Mouse (Mus musculus) lung, postnatal 25 days (tissue): Measurements from ENCODE around the gene Sys1.

Experiments used
- DNase-seq: peaks from one replicate; pipeline ENCODE4 v3.0.0; 2022; ENCODE audit warnings: low spot score

Sys1 gene

DNA sequence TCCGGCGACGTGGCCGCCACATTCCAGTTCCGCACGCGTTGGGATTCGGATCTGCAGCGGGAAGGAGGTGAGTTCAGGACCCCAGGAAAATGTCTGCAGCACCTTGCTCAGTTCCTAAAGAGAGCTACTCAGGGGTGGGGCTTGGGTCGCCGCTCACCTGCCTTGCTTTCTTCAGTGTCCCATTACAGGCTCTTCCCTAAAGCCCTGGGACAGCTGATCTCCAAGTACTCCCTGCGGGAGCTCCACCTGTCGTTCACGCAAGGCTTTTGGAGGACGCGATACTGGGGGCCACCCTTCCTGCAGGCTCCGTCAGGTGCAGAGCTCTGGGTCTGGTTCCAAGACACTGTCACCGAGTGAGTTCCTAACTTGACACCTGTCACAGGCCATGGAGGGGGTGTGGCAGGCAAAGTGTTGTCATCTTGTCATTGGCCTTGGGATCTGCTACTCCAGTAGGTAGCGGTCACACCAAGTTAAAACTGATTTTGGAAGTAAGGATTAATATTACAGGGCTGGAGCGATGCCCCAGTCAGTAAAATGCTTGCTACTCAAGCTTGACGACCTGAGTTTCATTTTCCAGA is 41.0 kb downstream of the Sys1 start:
- no peak for DNase-seq

DNA sequence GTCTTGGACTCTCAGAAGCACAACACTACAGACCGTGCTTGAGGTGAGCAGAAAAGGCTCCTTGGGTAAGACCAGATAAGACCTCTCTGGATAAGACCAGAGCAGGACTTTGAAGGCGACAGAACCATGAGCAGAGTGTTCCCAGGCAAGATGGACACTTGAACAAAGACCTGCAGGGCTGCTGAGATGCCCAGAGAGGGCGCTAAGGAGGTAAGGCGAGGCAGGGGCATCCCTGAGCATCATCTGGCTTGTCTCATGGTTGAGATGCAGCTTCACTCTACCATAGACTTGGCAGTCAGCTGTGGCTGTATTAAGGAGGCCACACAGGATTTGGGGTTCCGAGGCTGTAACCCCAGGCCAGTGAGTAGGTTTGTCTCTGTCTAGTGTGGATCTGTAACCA is 42.6 kb downstream of the Sys1 start:
- DNase-seq = no peak

DNA sequence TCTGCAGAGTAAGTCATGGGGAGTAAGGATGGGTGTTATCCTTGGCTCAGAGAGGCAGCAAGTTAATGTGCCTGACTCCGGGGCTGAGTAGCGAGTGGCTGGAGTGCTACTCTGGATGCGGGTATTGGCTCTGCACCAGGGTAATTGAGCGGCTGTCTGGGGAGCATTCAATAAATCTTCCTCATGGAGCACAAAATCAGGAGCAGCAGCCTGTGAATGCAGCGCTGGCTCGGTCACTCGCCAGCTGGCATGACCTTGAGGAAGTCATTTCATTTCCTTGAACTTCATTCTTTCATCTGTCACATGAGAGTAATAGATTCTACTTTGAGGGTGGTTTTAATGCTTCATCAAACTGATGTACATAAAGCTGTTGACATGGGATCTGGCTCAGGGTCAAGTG is 43.7 kb downstream of the Sys1 start:
- no peak for DNase-seq

DNA sequence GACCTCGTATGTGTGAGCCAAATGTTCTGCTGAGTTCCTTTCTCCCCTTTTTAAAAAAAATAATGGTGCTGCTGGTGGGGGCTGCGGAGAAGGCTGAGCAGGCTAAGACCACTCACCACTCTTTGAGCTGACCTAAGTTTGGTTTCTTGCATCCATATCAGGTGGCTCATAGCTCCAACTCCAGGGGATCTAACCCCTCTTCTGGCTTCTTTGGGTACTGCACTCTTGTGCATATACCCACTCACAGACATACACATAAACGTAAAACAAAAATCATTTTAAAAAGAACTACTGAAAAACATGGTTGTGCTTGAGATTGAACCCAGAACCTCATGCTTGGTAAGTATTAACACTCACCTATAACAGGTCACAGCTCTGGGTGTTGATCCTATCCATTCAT is 48.2 kb downstream of the Sys1 start:
- no peak for DNase-seq

DNA sequence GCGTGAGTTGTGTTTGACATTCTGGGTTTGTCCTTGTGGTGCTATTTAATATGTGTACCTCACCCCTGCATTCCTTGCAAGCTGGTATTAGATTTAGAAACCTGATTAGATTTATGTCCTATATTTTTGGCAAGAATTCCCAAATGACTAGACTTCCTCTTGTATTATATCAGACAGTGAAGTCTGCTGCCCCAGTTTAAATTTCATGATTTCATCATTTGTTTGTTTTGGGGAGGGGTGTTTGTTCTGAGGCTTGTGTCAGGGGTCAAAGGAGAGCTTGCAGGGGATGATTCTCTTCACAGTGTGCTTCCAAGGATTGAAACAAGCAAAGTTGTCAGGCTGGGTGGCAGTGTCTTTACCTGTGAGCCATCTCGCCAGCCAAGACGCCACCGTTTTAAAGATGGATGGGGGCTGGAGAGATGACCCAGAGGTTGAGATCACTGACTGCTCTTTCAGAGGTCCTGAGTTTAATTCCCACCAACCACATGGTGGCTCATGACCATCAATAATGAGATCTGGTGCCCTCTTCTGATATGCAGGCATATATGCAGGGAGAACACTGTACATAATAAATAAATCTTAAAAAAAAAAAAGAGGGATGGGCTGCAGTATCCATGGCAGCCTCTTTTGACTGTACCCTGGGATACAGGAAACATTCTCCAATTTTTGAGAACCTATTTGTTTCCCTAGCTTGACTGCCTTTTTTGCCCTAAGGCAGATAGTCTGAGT is 49.0 kb downstream of the Sys1 start:
- DNase-seq = no peak

DNA sequence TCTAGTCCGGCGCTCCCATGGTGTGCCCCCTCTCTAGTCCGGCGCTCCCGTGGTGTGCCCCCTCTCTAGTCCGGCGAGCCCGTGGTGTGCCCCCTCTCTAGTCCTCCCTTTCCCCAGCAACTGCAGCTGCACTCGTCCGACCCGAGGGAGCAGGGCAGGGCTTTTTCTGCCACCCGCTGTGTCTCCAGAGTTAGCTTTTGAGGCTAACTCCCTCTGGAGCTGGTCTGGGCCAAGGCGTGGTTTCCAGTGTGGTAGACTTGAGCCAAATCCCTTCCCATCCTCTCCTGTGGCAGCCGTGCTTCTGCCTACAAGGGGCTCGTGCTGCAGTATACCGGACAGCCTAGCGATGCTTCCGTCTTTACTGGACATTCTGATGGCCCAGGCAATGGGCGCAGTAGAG is 51.0 kb downstream of the Sys1 start:
- no peak for DNase-seq

DNA sequence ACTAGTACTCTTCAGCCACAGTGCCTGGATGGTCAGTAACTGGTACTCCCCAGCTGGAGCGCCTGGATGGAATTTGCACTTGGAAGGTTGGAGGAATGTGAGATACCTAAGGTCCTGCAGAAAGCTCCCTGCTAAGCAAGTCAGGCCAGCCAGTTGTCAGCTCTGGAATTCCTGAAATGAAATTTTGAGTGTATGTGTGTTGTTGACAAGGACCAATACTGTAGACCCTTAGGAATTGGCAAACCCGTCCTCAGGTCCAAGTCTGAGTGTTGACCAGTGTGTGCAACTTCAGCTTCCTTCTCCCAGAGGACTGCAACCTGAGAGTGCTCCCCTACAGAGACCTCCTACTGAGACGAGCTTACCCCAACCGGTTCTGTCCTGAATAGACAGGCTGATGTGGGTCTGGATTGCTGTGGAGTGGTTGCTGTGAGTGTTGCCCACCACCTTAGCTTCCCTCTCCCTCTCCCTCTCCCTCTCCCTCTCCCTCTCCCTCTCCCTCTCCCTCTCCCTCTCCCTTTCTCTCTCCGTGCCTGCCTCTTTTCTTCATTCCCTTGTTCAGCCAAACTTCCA is 53.9 kb downstream of the Sys1 start:
- DNase-seq = peak; percentile 50

DNA sequence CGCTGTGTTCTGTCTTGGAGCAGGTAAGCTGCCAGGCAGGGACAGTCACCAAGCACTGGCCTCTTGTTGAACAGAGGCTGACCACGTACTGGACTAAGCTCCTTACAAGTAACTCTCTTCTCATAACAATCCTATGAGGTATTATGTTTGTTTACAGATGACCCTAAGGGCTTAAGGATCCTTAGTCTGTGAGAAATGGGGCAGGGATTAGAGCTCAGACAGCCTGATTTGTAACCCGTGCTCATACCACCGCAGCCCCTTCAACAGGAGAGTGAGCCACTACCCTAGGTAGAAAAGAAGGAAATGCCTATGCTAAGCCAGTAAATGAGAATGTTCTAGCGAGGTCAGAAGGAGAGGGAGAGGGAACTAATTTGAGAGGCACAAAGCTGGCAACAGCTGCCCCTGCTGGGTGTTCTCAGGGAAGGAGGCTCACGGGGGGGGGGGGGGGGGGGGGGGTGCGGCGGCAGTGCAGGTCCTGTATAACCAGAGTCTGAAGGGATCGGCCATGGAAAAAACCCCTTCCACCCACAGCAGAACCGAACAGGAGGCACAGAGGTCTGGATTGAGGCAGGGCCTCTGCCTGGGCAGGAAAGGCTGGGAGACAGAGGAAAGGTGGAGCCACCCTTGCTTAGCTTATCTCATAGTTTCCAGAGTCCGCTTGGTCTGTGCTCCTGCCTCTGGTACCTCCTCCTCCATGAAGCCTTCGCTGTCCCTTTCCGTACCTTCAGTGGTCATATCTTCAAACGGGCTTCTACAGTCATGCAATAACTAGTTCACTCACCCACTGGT is 55.6 kb downstream of the Sys1 start:
- peak; percentile 57 for DNase-seq

DNA sequence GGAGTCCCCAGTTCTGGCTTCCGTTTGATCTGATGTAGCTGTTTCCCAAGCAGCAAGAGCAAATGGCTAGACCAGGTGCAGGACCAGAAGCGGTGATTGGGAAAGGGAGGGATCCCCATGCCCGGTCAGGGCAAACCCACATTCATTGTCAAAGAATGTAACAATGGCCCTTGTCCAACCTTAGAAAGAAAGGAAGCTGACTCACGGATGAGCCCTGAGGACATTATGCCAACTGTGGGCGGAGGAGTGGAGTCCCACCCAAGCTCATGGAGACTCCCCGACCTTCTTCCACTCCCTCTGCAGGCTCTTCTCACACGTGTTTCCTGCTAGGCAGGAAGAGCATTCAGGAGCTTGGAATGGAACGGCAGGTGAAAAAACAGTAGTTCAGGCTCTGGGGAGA is 56.6 kb downstream of the Sys1 start:
- DNase-seq = peak; percentile 85

DNA sequence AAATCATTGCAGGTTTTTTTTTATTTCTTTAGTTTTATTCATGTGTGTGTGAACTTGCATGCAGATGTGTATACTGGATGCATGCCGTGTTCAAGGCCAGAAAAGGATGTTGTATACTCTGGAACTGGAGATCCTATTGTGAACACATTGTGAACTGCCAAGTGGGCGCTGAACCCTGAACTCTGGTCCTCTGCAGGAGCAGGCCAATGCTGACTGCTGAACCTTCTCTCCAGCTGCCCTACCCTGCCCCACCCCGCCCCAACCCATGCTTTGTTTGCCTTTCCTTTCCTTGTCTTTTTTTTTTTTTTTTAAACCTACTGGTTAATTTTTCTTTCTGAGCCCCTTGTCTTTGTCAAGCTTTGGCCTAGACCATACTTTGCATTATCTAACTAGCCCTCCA is 58.2 kb downstream of the Sys1 start:
- DNase-seq = no peak

DNA sequence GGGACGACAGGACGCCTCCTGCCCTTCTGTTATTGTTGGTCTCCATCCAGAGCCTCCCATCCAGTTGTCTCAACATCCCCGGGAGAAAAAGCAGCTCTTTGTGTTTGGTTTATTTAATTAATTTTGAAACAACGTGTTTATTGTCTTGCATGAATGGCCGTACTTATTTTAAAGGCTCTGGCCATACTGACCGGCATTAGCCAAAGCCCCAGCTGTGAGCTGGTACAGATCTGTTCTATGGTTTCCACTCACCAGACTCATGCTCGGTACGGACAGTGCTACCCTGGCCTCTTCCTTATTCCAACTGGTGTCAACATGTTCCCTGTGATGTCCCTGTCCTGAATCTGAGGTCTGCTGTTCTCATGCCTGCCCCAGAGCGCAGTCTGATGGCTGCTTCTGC is 59.1 kb downstream of the Sys1 start:
- no peak for DNase-seq

DNA sequence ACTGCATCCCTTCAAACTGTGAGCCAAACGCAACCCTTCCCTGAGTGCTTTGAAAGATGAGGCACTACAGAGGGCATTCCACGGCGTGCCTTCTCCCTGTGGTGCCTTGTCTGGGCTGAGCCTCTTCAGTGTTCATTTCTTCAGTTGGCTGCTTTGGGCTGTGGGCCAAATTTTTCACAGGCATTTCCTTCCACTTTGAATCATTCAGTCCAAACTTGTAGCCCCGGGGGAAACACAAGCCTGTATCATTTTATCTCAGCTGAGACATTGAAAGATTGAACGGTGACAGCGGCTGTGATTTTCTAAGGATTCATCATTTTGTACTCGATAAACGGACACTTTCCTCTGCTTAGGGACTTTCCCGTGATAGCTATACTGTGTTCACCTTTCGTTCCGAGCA is 59.8 kb downstream of the Sys1 start:
- no peak for DNase-seq

DNA sequence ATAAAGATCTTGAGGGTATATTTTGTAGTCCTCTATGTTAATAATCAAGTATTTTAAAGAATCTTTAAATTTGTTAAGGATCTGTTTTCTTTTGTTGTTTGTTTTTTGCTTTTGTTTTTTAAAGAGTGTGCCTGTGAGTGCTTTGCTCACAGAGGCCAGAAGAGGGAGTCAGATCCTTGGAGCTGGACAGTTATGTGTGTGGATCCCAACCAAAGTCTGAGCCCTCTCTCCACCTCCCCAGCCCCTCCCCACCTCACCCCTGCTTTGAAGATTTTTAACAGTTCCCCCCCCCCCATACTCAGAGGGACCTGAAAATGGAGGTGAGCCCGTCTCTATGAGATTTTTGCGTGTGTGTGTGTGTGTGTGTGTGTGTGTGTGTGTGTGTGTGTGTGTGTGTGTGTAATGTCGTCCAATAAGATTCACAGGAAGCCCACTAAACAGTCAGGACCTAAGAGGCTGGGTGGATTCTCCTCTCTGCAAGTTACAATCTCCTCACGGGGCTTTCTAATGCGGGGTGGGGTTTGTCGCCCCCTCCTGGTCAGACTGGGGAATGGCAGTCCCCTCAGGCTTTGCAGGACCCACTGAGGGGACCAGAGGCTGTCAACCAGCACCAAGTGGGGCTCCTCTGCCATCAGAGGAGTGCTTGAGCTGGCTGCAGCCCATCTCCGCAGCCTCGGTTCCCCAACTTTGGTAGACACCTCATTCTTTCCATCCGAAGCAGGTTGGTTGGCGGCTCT is 60.9 kb downstream of the Sys1 start:
- peak; percentile 75 for DNase-seq

DNA sequence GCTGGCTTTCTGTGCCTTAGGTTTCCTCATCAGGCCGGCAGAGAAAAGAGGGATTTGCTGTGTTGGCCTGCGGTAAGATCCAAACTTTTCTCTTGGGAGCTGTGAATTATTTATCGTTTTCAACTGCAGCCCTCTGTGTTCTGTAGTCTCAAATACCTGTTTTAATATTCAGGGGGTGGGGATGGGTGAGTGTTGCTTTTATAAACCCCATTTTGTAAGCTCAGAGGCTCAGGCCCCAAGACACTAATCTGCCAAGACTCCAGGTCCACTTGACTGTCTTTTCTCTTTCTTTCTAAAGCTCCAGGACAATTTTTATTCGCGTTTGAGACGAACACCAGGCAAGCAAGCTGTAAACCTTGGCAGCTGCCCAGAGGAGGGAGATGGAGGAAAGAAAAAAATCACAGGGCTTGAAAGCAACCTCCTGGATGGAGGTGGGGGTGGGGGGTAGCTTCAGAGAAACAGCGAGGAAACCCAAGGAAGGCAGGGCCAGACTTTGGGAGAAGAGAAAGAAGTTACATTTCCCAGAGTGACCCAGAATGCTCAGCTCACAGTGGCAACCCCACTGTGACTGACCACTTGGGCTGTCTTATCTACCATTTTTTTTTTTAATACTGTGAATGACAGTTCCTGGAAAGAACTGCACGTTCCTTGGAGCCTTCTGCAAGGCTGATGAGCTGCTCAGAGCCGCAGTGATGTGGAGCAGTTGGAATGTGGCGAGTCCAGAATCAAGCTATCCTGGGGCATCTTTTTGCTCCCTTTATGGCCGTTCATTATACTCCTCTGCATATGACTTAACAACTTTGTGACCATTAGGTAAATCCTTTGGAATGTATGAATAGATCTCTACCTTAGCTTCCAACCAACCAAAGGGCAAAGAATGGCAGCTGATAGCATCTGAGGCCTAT is 61.8 kb downstream of the Sys1 start:
- no peak for DNase-seq

DNA sequence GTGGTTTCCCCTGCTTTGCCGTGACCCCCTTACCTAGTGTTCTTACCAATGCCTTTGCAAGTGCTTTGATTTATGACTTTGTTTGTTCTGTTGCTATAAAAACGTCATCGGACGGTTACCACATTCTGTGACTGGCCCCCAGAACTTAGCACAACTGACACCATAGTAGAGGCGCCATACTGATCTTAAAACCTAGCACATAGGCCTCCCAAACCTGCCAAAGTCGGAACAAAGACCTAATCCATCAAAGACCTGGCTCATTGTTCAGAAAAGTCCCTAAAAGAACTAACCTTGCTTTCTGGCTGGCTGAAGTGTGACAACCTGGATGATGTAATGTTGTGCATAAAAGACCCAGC is 62.4 kb downstream of the Sys1 start:
- no peak for DNase-seq

DNA sequence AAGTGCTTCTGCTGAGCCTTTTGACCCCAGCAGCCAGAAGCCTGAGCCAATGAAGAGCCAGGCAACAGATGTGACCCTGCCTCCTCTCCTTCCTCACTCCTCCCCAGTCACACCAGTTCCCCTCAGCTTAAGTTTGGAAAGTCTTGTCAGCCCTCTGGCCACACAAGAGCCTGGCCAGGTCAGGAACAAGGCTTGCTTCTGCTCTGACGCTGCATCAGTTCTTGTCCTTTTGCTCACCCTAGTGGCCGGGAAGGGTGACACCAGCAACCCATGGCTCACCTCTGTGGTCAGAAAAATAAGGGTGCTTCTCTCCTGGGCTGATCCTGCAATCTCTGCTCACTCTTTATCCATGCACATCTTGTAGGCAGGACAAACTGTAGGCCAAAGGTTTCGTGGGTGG is 64.0 kb downstream of the Sys1 start:
- DNase-seq = peak; percentile 82

DNA sequence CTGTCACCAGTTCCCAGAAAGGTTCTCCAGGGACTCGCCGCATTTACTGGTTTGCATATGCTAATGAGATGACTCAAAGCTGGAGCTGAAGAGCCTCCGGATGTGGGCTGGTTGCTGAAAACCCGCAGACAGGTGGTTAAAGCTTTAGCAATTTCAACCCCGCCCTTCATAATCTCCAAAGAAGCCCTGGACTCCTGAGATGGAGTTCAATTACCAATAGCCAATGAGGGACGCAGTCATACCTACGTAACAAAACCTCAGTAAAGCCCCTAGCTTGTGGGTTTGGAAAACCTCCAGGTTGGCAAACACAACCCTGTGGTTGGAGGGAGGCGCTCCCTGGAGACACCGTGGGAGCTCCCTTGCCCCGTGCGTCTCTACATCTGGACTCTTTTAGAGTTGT is 65.1 kb downstream of the Sys1 start:
- peak; percentile 51 for DNase-seq

DNA sequence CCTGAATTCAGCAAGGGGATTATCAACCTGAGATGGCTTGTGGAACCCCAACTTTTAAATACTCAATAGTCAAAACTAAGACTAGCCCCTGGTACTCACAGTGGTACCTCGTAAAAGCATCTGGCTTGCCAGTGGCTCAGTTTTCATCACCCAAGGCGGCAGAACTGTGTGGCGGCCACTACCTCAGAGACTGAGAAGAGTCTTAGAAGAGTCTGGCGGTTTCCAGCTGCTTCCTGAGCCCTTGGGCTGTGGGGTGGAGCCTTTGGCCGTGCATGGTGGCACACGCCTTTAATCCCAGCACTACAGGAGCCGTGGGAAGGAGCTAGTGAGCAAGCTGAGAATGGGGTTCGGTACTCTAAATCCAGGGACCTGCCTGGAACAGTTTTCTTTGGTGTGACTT is 65.5 kb downstream of the Sys1 start:
- DNase-seq = no peak

DNA sequence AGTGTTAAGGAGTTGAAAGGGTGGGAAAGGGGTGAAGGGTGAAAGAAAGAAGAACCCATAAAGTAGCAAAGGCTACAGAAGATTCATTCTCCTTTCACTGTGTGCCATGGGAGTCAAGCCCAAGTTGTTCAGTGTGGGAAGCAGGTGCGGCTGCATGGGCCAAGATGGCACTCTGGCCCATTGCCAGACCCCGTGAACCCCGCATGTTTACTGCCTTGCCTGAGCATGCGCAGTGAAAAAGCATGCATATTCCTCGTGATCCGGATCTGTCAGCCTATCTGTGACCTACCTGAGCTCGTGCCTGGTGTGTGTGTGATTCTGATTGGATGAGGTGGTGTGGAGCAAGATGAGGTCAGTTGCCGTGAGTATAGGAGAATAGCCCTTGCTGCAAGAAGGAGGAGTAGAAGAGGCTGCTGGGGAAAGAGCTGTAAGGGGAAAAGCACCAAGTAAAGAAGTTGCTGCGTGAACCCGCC is 66.6 kb downstream of the Sys1 start:
- peak; percentile 51 for DNase-seq

DNA sequence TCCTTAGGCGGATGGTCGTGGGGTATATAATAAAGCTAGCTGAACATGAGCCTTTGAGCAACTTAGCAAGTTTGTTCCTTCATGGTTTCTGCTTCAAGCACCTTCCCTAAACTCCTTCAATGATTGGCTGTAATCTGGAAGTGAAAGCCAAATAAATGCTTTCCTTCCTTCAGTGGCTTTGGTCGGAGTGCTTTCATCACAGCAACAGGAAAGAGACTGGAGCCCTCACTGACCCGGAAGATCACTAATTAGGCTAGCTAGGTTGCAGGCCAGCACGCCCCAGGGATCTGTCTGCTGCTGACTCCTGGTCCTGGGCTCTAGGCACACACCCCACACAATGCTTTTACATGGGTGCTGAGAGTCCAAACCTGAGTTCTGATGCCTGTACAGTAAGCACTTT is 71.8 kb downstream of the Sys1 start:
- DNase-seq = no peak
